Mouse (Mus musculus) small intestine, adult 2 months (tissue): ENCODE measurements around the gene Ndufa1. TPM values are rescaled to one million over a fixed set of nuclear protein-coding genes. Genes with fewer than 3 reads are reported as not detected.
"Not testable (repeated sequence)": the region's sequence is repeated elsewhere in the genome, so short reads cannot be mapped to it uniquely, and the experiment has no call there.

Experiments used
- H3K27ac ChIP-seq: fragments of 200-500 bp; 2 replicates; pipeline ENCODE4 v1.5.1; 2012; ENCODE audit warnings: low read depth, low read length, control low read depth, inconsistent platforms; ENCODE audit not compliant: insufficient read depth
- H3K27me3 ChIP-seq: fragments of 200-500 bp; 2 replicates; pipeline ENCODE4 v1.6.1; 2012; ENCODE audit warnings: mild to moderate bottlenecking, moderate library complexity, low read length, inconsistent platforms; ENCODE audit not compliant: control insufficient read depth, insufficient read depth
- H3K36me3 ChIP-seq: fragments of 200-500 bp; 2 replicates; pipeline ENCODE4 v1.6.1; 2012; ENCODE audit warnings: mild to moderate bottlenecking, low read length, control low read depth, inconsistent platforms; ENCODE audit not compliant: control insufficient read depth, insufficient read depth
- H3K4me1 ChIP-seq: fragments of 200-500 bp; 2 replicates; pipeline ENCODE4 v1.6.1; 2012; ENCODE audit warnings: low read length, inconsistent platforms, mixed read lengths; ENCODE audit not compliant: control insufficient read depth, insufficient read depth, insufficient read length
- H3K4me3 ChIP-seq: fragments of 200-500 bp; 2 replicates; pipeline ENCODE4 v1.5.1; 2012; ENCODE audit warnings: low read depth, mild to moderate bottlenecking, control low read depth, inconsistent platforms, low read length, moderate library complexity
- CTCF ChIP-seq: fragments of 200-500 bp; IDR thresholded peaks from 2 replicates; pipeline ENCODE4 v1.5.1; 2012; ENCODE audit warnings: low read depth, mild to moderate bottlenecking, control low read depth, inconsistent platforms, low read length, moderate library complexity, mixed read lengths; ENCODE audit not compliant: insufficient replicate concordance, insufficient read length; ENCODE audit errors: extremely low read depth
- POLR2A ChIP-seq: fragments of 200-500 bp; IDR thresholded peaks from 2 replicates; pipeline ENCODE4 v1.6.1; 2012; ENCODE audit warnings: low read depth, mild to moderate bottlenecking, control low read depth, inconsistent platforms, low read length, moderate library complexity
- WGBS: fragments of 180-500 bp; shearing (Covaris S2); methylation state at CpG from one replicate; pipeline ENCODE4 v1.1.7; 2018; 5-methylcytosine and 5-hydroxymethylcytosine counted together
- polyA plus RNA-seq: library from polyadenylated mRNA; depleted of rRNA; stranded (reverse); fragments of >200 nt; gene quantifications from 2 replicates; pipeline ENCODE4 v1.2.3, GENCODE M21; 2012; rRNA removed

Ndufa1 gene
- polyA plus RNA-seq = 194 and 230 TPM in 2 replicates

DNA sequence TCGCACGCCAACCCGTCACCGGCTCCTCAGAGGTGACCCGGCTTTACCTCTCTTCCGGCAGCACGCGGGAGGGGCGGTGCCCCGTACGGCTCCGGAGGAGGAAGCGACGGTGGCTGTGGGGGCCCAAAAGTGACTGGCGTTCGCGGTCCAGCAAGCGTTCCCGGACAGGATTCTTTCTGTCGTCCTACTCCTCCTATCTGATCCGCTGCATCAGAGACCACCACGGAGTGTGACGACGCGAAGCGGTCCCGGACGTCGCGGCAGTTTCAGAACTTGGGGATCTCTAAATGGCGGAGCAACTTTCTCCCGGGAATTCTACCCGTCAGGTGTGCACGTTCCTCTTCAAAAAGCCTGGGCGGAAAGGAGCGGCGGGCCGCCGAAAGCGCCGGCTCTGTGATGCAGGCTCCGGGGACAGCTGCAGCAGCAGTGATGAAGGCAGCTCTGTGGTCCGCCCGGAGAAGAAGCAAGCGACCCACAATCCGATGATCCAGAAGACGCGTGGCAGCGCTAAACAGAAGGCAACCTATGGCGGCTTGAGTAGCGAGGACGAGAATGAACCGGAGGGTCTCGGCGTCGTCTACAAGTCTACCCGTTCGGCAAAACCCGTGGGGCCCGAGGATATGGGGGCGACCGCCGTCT, at the start of gene Ndufa1, which contains the start of gene Rnf113a1:
Gene Ndufa1, minus strand, starts transcription at position 59 of the 639 bp plus-strand sequence.
Gene Rnf113a1, plus strand, starts transcription at position 141 of the 639 bp plus-strand sequence.
- WGBS = 19% methylated on average over 63 of the region's 63 CpGs
- Histone ChIP-seq H3K36me3 (0 out of 2 replicates have a peak, but pooled peaks cover 2% of the 10 kb centered on the region), H3K27me3 (no peaks in the 10 kb centered on the region), H3K27ac (0 out of 2 replicates have a peak within 1 kb of the TSS, but pooled peaks have one; percentile 5), H3K4me3 (peak within 1 kb of the TSS; percentile 99), H3K4me1 (no peaks in the 10 kb centered on the region)
- TF ChIP-seq CTCF (no peak), POLR2A (no peak)

- 61% methylated on average over 1 of the region's 1 CpGs for WGBS
- H3K27me3 ChIP-seq, H3K27ac ChIP-seq, H3K4me3 ChIP-seq, H3K4me1 ChIP-seq, H3K36me3 ChIP-seq: not testable (repeated sequence)
Measured at GRCm38 (mm10) chrX:37222158-37222557, 31.2 kb upstream of the Ndufa1 start, which contains the start of gene Rhox1. TSS of gene Rhox1 (minus strand) at chrX:37222258.

DNA sequence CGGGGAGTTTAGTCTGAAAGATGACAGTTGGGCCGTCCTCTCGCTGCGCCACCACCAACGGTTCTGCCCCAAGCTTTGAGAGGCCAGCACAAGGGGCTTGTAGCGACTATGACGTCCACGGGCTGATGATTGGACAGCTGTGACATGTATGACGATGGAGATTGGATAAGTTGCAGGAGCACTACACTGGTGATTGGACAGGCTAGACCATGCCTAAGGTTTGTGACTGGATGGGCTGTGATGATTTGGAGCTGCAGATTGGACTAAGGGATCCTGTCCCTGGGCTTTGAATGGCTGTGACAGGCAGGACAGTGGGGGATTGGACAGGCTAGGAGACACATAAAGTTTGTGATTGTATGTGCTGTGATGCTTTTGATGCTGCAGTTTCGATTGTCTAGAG, 20.0 kb upstream of the Ndufa1 start, which contains the start of gene Gm9:
Gene Gm9, minus strand, starts transcription at position 101 of the 400 bp plus-strand sequence.
- Histone ChIP-seq H3K4me3 (no peak within 1 kb of the TSS), H3K27me3 (no peaks in the 10 kb centered on the region), H3K4me1 (no peaks in the 10 kb centered on the region), H3K36me3 (no peaks in the 10 kb centered on the region), H3K27ac (no peak within 1 kb of the TSS)
- TF ChIP-seq POLR2A (no peak), CTCF (no peak)
- WGBS = 88% methylated on average over 10 of the region's 10 CpGs

DNA sequence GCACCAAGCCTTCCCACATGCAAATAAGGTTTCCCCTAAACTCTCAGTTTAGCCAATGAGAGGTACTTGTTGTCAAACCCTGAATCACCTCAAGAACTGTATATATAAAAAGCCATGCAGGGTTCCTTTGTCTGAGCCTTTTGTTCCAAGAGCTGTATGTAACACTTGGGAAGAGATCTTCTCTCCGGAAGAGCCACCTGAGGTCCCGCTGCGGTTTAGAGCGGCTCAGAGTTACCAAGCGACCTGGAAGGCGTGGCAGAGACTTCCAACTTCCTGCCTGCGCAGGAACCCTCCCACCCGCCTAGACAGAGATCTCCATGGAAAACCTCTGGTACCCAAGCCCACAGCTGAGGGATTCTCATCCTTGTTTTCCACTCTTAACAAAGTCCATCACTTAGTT, 7.7 kb upstream of the Ndufa1 start:
- Histone ChIP-seq H3K27me3 (no peaks in the 10 kb centered on the region), H3K4me3 (no peak overlapping the region), H3K36me3 (no peaks in the 10 kb centered on the region), H3K27ac (no peak overlapping the region), H3K4me1 (0 out of 2 replicates have a peak, but pooled peaks cover 2% of the 10 kb centered on the region)
- WGBS = 49% methylated on average over 8 of the region's 8 CpGs
- TF ChIP-seq POLR2A = no peak
- no peak for TF ChIP-seq CTCF

- Histone ChIP-seq H3K27me3 (no peaks in the 10 kb centered on the region), H3K4me1 (no peaks in the 10 kb centered on the region), H3K4me3 (peak overlapping the region; percentile 99), H3K36me3 (0 out of 2 replicates have a peak, but pooled peaks cover 2% of the 10 kb centered on the region), H3K27ac (no peak overlapping the region)
- WGBS = 20% methylated on average over 28 of the region's 28 CpGs
- no peak for TF ChIP-seq CTCF
- no peak for TF ChIP-seq POLR2A
Measured at GRCm38 (mm10) chrX:37191744-37192379, 899 bp upstream of the Ndufa1 start.

GRCm38 (mm10) chrX:37190755-37191104, 233 bp downstream of the Ndufa1 start:
- Histone ChIP-seq H3K27me3 (no peaks in the 10 kb centered on the region), H3K27ac (no peak overlapping the region), H3K4me1 (no peaks in the 10 kb centered on the region), H3K4me3 (peak overlapping the region; percentile 99), H3K36me3 (0 out of 2 replicates have a peak, but pooled peaks cover 2% of the 10 kb centered on the region)
- TF ChIP-seq POLR2A = no peak
- TF ChIP-seq CTCF = no peak
- WGBS = 12% methylated on average over 20 of the region's 20 CpGs

DNA sequence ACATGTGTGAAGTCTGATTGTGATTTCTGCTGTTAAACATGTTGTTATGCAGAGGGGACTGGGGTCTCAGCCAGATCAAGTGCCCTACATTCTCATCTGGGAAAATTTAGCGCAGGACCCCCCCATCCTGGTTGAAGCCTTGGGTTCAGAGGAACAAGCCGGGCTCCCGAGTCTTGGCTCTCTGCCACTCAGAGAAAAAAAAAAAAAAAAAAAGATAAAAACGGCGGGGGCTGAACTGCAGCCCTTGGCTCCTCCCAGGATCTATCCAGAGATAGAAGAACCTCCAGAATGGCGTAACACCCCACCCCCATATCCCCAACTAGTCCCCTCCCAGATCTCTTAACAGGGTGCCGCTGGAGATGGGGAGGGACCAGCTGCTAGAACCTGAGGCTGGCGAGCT, 6.6 kb downstream of the Ndufa1 start:
- H3K4me1 ChIP-seq, H3K27me3 ChIP-seq, H3K36me3 ChIP-seq, H3K4me3 ChIP-seq, H3K27ac ChIP-seq: not testable (repeated sequence)
- 45% methylated on average over 7 of the region's 8 CpGs for WGBS

DNA sequence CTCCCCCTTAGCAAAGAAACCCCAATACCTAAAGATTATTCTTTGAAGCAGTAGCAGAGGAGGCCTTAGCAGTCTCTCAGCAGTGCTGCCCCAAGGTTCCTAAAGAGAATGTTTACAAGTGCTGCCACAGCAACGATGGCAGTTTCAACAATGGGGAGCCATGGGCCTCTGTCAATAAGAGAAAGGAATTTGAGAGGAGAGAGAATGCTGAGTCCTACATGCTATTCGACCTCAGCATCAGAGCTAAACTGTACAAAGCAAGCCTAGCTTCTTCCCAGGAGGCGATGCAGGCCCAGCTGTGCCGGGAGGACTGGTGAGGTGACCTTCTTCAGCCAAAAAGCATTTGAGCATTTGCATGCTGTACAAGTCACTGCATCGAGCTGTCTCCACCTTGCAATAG, 22.2 kb downstream of the Ndufa1 start, which contains the start of gene Akap14:
Gene Akap14, minus strand, starts transcription at position 101 of the 400 bp plus-strand sequence.
- WGBS = 54% methylated on average over 5 of the region's 5 CpGs

More for the DNA sequence above, 22.2 kb downstream of the Ndufa1 start, which contains the start of gene Akap14:
- no peaks in the 10 kb centered on the region for H3K4me1 ChIP-seq
- no peak within 1 kb of the TSS for H3K27ac ChIP-seq
- no peaks in the 10 kb centered on the region for H3K36me3 ChIP-seq
- TF ChIP-seq CTCF (no peak), POLR2A (no peak)
- no peak within 1 kb of the TSS for H3K4me3 ChIP-seq
- H3K27me3 ChIP-seq = no peaks in the 10 kb centered on the region
